Mouse (Mus musculus): Measurements from ENCODE around the gene Ceacam11. TPM values are rescaled to one million over a fixed set of nuclear protein-coding genes. Genes with fewer than 3 reads are reported as not detected.

Ceacam11 gene
- polyA plus RNA-seq (2012; rRNA removed; ENCODE audit: low replicate concordance), result not detected in 2 replicates

DNA sequence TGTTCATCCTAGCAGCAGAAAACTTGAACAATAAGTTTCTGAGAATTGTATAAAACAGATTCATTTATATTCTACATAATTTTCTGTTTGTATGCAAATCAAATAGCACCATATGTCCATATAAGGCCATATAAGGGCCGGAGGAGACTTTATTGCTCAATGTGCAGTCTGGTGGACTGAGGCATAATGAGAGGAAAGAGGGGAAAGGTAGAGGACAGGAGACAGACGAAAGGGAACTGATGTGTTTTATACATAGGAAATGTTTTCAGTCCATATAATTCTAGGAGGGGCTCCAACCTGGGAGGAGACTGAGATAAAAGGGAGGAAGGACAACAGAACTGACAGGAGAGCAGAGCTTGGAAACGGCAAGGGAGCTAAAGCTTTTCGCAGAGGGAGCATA, at the start of gene Ceacam11:
Gene Ceacam11 (plus strand): TSS at position 301 of the 400 bp plus-strand sequence.

DNA sequence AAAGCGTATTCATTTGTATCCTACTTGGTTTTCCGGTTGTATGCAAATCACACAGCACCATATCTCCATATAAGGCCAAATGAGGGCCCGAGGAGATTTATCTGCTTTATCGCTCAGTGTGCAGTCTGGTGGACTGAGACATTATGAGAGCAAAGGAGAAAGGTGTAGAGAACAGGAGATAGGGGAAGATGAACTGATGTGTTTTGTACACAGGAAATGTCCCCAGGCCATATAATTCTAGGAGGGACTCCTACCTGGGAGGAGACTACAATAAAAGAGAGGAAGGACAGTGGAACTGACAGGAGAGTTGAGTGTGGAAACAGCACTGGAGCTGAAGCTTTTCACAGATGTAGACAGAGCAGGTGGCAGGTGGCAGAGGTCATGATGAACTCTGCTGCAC, 37.7 kb downstream of the Ceacam11 start, which contains the start of gene Ceacam13:
Gene Ceacam13 (plus strand): TSS at position 301 of the 400 bp plus-strand sequence.

Other genes with a start within 250 kb of the Ceacam11 start
- gene Ceacam14, start 159.5 kb upstream of the Ceacam11 start, polyA plus RNA-seq (2012; rRNA removed; ENCODE audit: low replicate concordance), result not detected in 2 replicates
- gene Gm5155, start 100.4 kb upstream of the Ceacam11 start, polyA plus RNA-seq (2012; rRNA removed; ENCODE audit: low replicate concordance), result not detected in 2 replicates
- gene Ceacam13, start 37.8 kb downstream of the Ceacam11 start, polyA plus RNA-seq (2012; rRNA removed; ENCODE audit: low replicate concordance), result not detected in 2 replicates
- gene Ceacam12, start 93.8 kb downstream of the Ceacam11 start, polyA plus RNA-seq (2012; rRNA removed; ENCODE audit: low replicate concordance), result not detected in 2 replicates
- not detected in 2 replicates for gene Igfl3, start 204.4 kb downstream of the Ceacam11 start, polyA plus RNA-seq (2012; rRNA removed; ENCODE audit: low replicate concordance)

Measured in subcutaneous adipose tissue, adult 2 months (tissue).